Mouse (Mus musculus) gonadal fat pad, adult 2 months (tissue): ENCODE measurements around the gene Vsig1. TPM values are rescaled to one million over a fixed set of nuclear protein-coding genes. Genes with fewer than 3 reads are reported as not detected.

Source experiments
- DNase-seq: peaks from one replicate; pipeline ENCODE4 v3.0.0-alpha.2; 2012; ENCODE audit warnings: low read depth
- polyA plus RNA-seq: library from polyadenylated mRNA; depleted of rRNA; stranded (reverse); fragments of >200 nt; gene quantifications from 2 replicates; pipeline ENCODE4 v1.2.3, GENCODE M21; 2012; rRNA removed

The Vsig1 gene
- 3.5 and 5.0 TPM in 2 replicates for polyA plus RNA-seq

DNA sequence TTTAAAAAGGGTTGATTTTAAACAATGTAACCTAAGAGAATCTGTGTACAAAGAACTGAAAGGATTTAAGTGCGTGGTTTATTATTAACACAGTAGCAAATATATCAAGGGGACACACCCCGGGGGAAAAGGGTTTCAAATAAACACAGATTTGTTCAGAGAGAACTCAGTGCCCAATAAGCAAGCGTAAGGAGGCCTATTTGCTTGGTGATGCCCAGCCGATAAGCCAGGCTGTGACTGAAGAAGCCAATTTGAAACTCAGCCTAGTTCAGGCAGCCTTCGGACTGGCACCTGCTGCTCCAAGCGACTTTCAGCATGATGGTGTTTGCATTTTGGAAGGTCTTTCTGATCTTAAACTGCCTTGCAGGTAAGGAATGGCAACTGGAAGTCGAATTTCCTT is at the start of gene Vsig1:
Gene Vsig1, plus strand, starts transcription at position 249 of the 400 bp plus-strand sequence.
- no peak for DNase-seq

GRCm38 (mm10) chrX:140862760-140863159 is 44.6 kb upstream of the Vsig1 start:
- no peak for DNase-seq

DNA sequence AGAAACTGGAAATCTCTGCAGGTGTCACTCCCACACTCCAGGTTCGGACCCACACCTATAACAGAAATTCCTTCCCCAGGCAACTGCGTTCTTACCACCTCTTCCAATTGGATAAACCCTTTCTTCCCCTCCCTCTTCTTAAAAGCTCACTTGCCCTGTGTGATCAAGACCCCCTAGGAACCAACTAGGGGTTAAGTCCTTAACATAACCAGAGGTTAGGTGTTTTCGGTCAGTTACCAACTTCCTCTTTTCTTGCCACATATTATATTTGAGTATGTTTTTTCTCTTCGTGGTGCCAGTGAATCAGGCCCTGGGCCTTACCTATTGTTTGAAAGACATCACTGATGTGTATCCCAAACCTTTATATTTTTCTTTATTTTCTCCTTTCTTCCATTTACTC is 44.0 kb upstream of the Vsig1 start:
- no peak for DNase-seq

GRCm38 (mm10) chrX:140887193-140887592 is 20.2 kb upstream of the Vsig1 start:
- no peak for DNase-seq

GRCm38 (mm10) chrX:140891796-140892195 is 15.6 kb upstream of the Vsig1 start:
- no peak for DNase-seq

- no peak for DNase-seq
These were observed 3.9 kb upstream of the Vsig1 start for GRCm38 (mm10) chrX:140903487-140903886.

- DNase-seq = no peak
These were observed 13.9 kb downstream of the Vsig1 start for GRCm38 (mm10) chrX:140921321-140921720.

GRCm38 (mm10) chrX:140932066-140932465 is 24.7 kb downstream of the Vsig1 start:
- no peak for DNase-seq

- DNase-seq = no peak
These were observed 25.9 kb downstream of the Vsig1 start for GRCm38 (mm10) chrX:140933263-140933662.

- no peak for DNase-seq
These were observed 28.9 kb downstream of the Vsig1 start for GRCm38 (mm10) chrX:140936271-140936670.

- DNase-seq = no peak
These were observed 46.2 kb downstream of the Vsig1 start for GRCm38 (mm10) chrX:140953618-140954017.

DNA sequence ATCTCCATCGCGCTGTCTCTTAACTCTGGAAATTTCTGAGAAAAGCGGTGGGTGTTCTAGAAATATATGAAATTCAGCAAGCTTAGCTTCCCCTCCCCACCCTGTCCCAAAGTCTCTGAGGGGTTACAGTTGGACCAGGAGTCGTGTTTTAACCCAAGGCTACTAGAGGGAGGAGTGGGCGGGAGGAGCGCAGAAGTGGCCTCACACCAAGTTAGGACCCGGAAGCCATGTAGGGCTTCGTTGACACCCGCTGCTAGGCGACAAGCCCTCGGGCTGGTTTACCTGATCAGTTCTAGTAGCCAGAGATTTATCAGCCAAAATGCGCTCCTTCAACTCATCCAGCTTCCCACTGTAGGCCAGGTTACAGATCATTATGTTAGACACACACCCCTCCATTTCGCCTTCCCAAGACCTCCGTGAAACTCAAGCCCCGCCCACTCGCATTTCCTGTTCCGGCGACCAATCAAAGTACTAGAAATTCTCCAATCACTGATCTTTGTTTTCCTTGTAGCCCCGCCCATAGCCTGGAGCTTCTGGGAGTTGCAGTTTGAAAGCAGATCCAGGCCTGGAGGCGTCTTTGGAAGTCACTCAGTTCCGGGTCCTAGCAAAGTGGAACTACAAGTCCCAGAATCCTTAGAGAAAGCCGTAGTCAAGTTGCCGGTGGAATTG is 49.0 kb downstream of the Vsig1 start, which contains the start of the genes Psmd10 and Atg4a:
Gene Psmd10, minus strand, starts transcription at position 457 of the 669 bp plus-strand sequence.
Gene Atg4a, plus strand, starts transcription at position 636 of the 669 bp plus-strand sequence.
- DNase-seq = peak; percentile 70

DNA sequence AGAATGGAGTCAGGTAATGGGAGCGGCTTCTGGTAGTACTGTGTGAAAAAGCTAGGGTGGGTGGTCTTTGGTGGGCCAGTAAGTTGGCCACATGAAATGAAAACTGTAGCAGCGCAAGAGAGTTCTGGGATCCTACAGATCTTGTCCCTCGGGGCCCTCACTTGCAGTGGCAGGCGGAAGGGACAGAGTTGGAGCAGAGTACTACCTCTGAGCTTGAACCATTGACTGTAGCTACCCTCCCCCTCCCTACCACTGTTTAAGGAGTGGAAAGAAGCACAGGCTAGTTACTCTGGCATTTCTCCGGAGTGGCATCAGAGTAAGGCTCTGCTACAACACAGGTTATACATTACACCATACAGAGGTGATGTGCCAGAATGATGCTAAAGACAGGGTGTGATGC is 49.6 kb downstream of the Vsig1 start:
- DNase-seq = no peak

DNA sequence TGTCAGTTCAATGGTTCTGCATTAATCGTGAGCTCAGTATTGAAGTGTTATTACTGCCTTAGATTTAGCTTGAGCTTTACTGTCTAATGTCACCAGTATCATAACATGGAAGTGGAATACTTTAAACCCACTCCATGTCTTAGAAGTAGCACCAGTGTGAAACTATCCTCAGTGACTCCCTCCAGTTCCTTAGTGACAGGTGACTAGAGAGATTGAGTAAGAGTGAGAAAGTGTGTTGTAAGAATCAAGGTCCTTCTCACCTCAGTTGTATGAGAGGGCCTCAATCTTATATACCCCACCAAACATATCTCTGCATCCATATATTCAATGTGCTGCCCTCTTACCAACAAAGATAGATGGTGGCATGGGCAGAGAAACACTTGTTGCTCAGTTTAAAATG is 71.5 kb downstream of the Vsig1 start:
- DNase-seq = no peak

- no peak for DNase-seq
These were observed 72.1 kb downstream of the Vsig1 start for GRCm38 (mm10) chrX:140979546-140979945.

DNA sequence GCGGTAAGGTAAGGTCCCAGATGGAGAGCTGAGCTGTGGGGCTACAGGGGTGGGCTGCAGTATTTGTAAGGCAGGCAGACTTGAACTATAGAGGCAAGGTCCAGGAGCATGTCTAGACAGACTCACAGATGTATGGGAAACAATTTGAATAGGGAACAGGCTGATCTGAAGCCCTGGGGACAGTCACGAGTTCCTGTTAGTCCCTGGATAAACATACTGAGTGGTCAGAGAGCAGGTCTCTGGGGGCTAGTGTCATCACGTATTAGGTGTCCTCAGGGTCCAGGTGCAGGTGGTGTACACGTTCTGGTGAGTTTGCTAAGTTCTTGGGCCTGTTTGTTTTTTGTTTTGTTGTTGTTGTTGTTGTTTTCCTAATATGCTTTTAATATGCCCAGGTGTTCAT is 72.8 kb downstream of the Vsig1 start:
- no peak for DNase-seq

GRCm38 (mm10) chrX:140983206-140983960 is 76.0 kb downstream of the Vsig1 start:
- DNase-seq = no peak

- no peak for DNase-seq
These were observed 77.4 kb downstream of the Vsig1 start for GRCm38 (mm10) chrX:140984795-140985194.

- no peak for DNase-seq
These were observed 77.8 kb downstream of the Vsig1 start for GRCm38 (mm10) chrX:140985256-140985655.
